Mouse (Mus musculus) hindbrain, embryonic 11.5 days (tissue): ENCODE data around the gene Gm45234. TPM values are rescaled to one million over a fixed set of nuclear protein-coding genes. Genes with fewer than 3 reads are reported as not detected.

Source experiments
- ATAC-seq: fragments of 200-750 bp; cut with Nextera tagmentation; 2 replicates; pipeline ENCODE4 v1.8.0; 2017; ENCODE audit warnings: mild to moderate bottlenecking, moderate TSS enrichment, moderate library complexity; ENCODE audit not compliant: low FRiP score
- DNase-seq: peaks from one replicate; pipeline ENCODE4 v3.0.0-alpha.2; 2015; ENCODE audit warnings: low spot score
- H3K27ac ChIP-seq: fragments of 300-500 bp; sonication (generic); 2 replicates; pipeline ENCODE4 v1.5.1; 2014; ENCODE audit warnings: mild to moderate bottlenecking, low read depth, low read length
- H3K27me3 ChIP-seq: fragments of 300-500 bp; sonication (generic); 2 replicates; pipeline ENCODE4 v1.6.1; 2014; ENCODE audit warnings: mild to moderate bottlenecking, low read length, moderate library complexity, mixed read lengths; ENCODE audit not compliant: control insufficient read depth, insufficient read depth
- H3K36me3 ChIP-seq: fragments of 300-500 bp; sonication (generic); 2 replicates; pipeline ENCODE4 v1.6.1; 2014; ENCODE audit warnings: mild to moderate bottlenecking, low read length, moderate library complexity, mixed read lengths; ENCODE audit not compliant: control insufficient read depth, insufficient read depth
- H3K4me1 ChIP-seq: fragments of 300-500 bp; sonication (generic); replicated peaks from 2 replicates; pipeline ENCODE4 v1.6.1; 2014; ENCODE audit warnings: low read length, mixed read lengths; ENCODE audit not compliant: control insufficient read depth, insufficient read depth
- H3K4me2 ChIP-seq: fragments of 300-500 bp; sonication (generic); replicated peaks from 2 replicates; pipeline ENCODE4 v1.6.1; 2014; ENCODE audit warnings: mild to moderate bottlenecking, low read depth, low read length
- H3K4me3 ChIP-seq: fragments of 300-500 bp; sonication (generic); 2 replicates; pipeline ENCODE4 v1.5.1; 2014; ENCODE audit warnings: low read depth, low read length
- H3K9ac ChIP-seq: fragments of 300-500 bp; sonication (generic); 2 replicates; pipeline ENCODE4 v1.6.1; 2014; ENCODE audit warnings: low read depth, low read length
- H3K9me3 ChIP-seq: fragments of 300-500 bp; sonication (generic); 2 replicates; pipeline ENCODE4 v1.6.1; 2016; ENCODE audit warnings: low read length; ENCODE audit not compliant: control insufficient read depth
- WGBS: fragments of 180-500 bp; shearing (Covaris S2); extraction: QIAGEN DNeasy Blood & Tissue Kit; methylation state at CpG from one replicate; pipeline ENCODE4 v1.1.7; 2014; 5-methylcytosine and 5-hydroxymethylcytosine counted together
- polyA plus RNA-seq: library from polyadenylated mRNA; unstranded; fragments of >200 nt; fragmentation: Nextera tagmentation; extraction: Ambion mirVana; gene quantifications from 2 replicates; pipeline ENCODE4 v1.2.1, GENCODE M21; 2014

Gm45234 gene
- polyA plus RNA-seq, 1 experiment from 2014 or later = not detected

DNA sequence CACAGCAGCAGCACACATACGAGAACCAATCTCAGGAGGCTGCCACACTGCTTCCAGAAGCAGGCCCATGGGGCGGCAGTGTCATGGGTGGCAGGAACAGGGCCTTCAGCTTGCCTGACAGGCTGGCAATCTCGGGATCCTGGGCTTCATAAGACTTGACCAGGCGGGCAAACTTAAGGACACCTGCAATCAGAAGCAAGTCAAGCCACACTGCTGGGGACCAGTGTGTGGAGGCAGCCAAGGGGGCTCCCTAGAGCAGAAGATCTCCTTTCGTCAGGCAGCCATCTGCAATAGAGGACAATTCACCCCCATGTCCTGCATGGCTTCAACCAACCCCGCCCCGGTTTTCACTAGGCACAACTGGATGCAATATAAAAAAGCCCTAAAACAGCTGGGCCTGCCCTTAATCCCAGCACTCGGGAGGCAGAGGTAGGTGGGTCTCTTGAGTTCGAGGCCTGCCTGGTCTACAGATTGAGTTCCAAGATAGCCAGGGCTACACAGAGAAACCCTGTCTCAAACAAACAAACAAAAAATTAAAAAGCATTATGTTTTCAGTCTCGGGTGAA, 16.5 kb downstream of the Gm45234 start:
- 85% methylated on average over 10 of the region's 10 CpGs for WGBS

GRCm38 (mm10) chr6:124738511-124739023, 17.3 kb downstream of the Gm45234 start, which contains the start of gene Ptpn6:
Ptpn6 (minus strand) TSS chr6:124738714.
- Histone ChIP-seq H3K36me3 (no peaks in the 10 kb centered on the region), H3K4me1 (peaks cover 4% of the 10 kb centered on the region), H3K9ac (no peak within 1 kb of the TSS), H3K4me2 (0 out of 2 replicates have a peak within 1 kb of the TSS, but pooled peaks have one; percentile 7), H3K27me3 (no peaks in the 10 kb centered on the region), H3K9me3 (no peaks in the 10 kb centered on the region), H3K4me3 (no peak within 1 kb of the TSS), H3K27ac (no peak within 1 kb of the TSS)
- 32% methylated on average over 15 of the region's 15 CpGs for WGBS
- ATAC-seq (no peak), DNase-seq (peak; percentile 37)

More for the DNA sequence above, 16.5 kb downstream of the Gm45234 start:
- DNase-seq = no peak
- no peaks in the 10 kb centered on the region for H3K27me3 ChIP-seq
- no peak overlapping the region for H3K27ac ChIP-seq
- no peak overlapping the region for H3K4me3 ChIP-seq
- no peak overlapping the region for H3K9ac ChIP-seq
- H3K4me2 ChIP-seq = no peak overlapping the region
- H3K36me3 ChIP-seq = no peaks in the 10 kb centered on the region
- H3K4me1 ChIP-seq = peaks cover 4% of the 10 kb centered on the region
- H3K9me3 ChIP-seq = no peaks in the 10 kb centered on the region
- ATAC-seq = no peak

DNA sequence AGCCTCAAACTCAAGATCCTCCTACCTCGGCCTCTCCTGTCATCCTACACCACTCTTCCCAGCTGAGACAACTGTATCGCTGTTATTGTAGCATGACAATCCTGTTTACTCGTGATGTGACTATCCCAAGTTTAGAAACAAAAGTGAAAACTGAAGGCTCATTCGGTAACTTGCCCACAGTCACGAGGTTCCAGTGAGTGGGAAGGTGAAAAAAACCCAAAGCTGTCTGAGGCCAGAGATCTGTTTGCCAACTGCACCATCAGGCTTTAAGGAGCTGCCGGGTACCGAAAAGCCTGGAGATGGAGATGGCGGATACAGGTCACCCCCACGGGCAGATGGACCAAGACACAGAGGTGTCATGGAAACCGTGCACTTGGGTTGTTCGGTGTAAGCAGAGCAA, 18.8 kb downstream of the Gm45234 start:
- Histone ChIP-seq H3K27ac (no peak overlapping the region), H3K4me2 (no peak overlapping the region), H3K27me3 (no peaks in the 10 kb centered on the region), H3K36me3 (no peaks in the 10 kb centered on the region), H3K9me3 (no peaks in the 10 kb centered on the region), H3K9ac (no peak overlapping the region), H3K4me3 (no peak overlapping the region), H3K4me1 (peaks cover 4% of the 10 kb centered on the region)
- no peak for DNase-seq
- ATAC-seq = no peak
- 93% methylated on average over 11 of the region's 11 CpGs for WGBS

DNA sequence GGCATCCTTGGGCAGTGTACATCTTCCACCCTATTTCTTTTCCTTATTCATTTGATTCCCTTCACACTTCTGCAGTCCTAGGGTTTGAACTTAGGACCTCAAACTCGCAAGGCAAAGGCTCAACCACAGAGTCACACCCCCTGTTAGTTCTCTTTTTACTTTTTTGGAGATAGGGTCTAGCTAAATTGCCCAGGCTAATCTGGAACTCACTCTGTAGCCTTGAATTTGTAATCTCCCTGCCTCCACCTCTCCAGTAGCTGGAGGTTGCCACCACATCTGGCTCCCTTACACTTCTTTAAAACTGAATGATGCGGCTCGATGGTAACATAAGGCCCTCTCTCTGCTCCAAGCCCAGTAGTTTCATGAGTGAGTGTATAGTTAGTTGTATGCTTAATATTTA, 21.4 kb downstream of the Gm45234 start:
- WGBS = 93% methylated on average over 3 of the region's 3 CpGs
- Histone ChIP-seq H3K4me1 (no peaks in the 10 kb centered on the region), H3K27ac (no peak overlapping the region)

GRCm38 (mm10) chr6:124732476-124733370, 23.1 kb downstream of the Gm45234 start:
- ATAC-seq (0 out of 2 replicates have a peak, but pooled peaks have one; percentile 33), DNase-seq (no peak)
- no peaks in the 10 kb centered on the region for H3K36me3 ChIP-seq
- H3K4me1 ChIP-seq = no peaks in the 10 kb centered on the region
- H3K4me3 ChIP-seq = no peak overlapping the region
- whole genome bisulfite sequencing = 50% methylated on average over 19 of the region's 19 CpGs
- no peak overlapping the region for H3K9ac ChIP-seq
- no peak overlapping the region for H3K4me2 ChIP-seq
- no peaks in the 10 kb centered on the region for H3K27me3 ChIP-seq
- H3K27ac ChIP-seq = no peak overlapping the region
- H3K9me3 ChIP-seq = no peaks in the 10 kb centered on the region

More for the DNA sequence above, 21.4 kb downstream of the Gm45234 start:
- no peak for ATAC-seq
- Histone ChIP-seq H3K36me3 (no peaks in the 10 kb centered on the region), H3K9ac (no peak overlapping the region), H3K4me2 (no peak overlapping the region), H3K27me3 (no peaks in the 10 kb centered on the region), H3K9me3 (no peaks in the 10 kb centered on the region), H3K4me3 (no peak overlapping the region)
- DNase-seq = no peak

DNA sequence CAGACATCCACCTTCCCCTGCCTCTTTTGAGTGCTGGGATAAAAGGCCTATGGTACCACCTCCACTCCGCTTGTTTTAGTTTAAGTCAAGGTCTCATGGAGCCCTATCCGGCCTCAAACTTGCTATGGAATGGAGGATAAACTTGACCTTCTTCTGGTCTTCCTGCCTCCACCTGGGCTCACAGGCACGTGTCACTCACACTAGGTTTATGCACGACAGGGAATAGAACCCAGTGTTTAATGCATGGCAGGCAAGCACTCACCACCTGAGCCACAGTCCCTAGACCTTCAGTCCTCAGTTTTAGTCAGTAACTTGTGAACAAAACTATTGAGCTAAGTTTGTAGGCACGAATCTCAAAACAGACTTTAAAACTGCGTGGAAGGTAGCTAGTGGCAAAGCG, 24.8 kb downstream of the Gm45234 start:
- H3K9me3 ChIP-seq = no peaks in the 10 kb centered on the region
- H3K36me3 ChIP-seq = no peaks in the 10 kb centered on the region
- DNase-seq = no peak
- no peaks in the 10 kb centered on the region for H3K27me3 ChIP-seq
- no peak overlapping the region for H3K4me2 ChIP-seq
- no peak overlapping the region for H3K4me3 ChIP-seq
- no peak overlapping the region for H3K27ac ChIP-seq
- WGBS = 88% methylated on average over 7 of the region's 7 CpGs
- ATAC-seq = no peak
- H3K9ac ChIP-seq = no peak overlapping the region
- no peaks in the 10 kb centered on the region for H3K4me1 ChIP-seq

GRCm38 (mm10) chr6:124729850-124730705, 25.7 kb downstream of the Gm45234 start:
- H3K4me2 ChIP-seq = no peak overlapping the region
- H3K9me3 ChIP-seq = no peaks in the 10 kb centered on the region
- 80% methylated on average over 7 of the region's 8 CpGs for WGBS
- H3K36me3 ChIP-seq = no peaks in the 10 kb centered on the region
- no peak overlapping the region for H3K9ac ChIP-seq
- ATAC-seq (no peak), DNase-seq (no peak)
- no peak overlapping the region for H3K27ac ChIP-seq
- H3K4me3 ChIP-seq = no peak overlapping the region
- no peaks in the 10 kb centered on the region for H3K27me3 ChIP-seq
- H3K4me1 ChIP-seq = no peaks in the 10 kb centered on the region

GRCm38 (mm10) chr6:124728621-124729020, 27.2 kb downstream of the Gm45234 start:
- 90% methylated on average over 10 of the region's 10 CpGs for WGBS
- H3K9ac ChIP-seq = no peak overlapping the region
- no peak overlapping the region for H3K27ac ChIP-seq
- H3K4me2 ChIP-seq = no peak overlapping the region
- H3K9me3 ChIP-seq = no peaks in the 10 kb centered on the region
- H3K27me3 ChIP-seq = no peaks in the 10 kb centered on the region
- no peaks in the 10 kb centered on the region for H3K4me1 ChIP-seq
- no peaks in the 10 kb centered on the region for H3K36me3 ChIP-seq
- no peak overlapping the region for H3K4me3 ChIP-seq
- DNase-seq (no peak), ATAC-seq (no peak)
